Mouse (Mus musculus): ENCODE results near the gene Tlk2. TPM values are rescaled to one million over a fixed set of nuclear protein-coding genes. Genes with fewer than 3 reads are reported as not detected.

The Tlk2 gene
- polyA plus RNA-seq, 1 experiment from 2014 or later: 14.4 TPM

GRCm38 (mm10) chr11:105240991-105241390, 62.4 kb downstream of the Tlk2 start:
- no peaks in the 10 kb centered on the region for H3K4me1 ChIP-seq (ENCODE audit: insufficient read depth, low read depth, low read length)
- ATAC-seq: no peak
- DNase-seq (ENCODE audit: low spot score): peak; percentile 81
- H3K4me2 ChIP-seq (replicated peaks; ENCODE audit: low read depth, low read length): no peak overlapping the region
- peaks cover 5% of the 10 kb centered on the region; the same call in 1 of the 2 replicates for H3K36me3 ChIP-seq (ENCODE audit: insufficient read depth, low read length)
- no peak overlapping the region for H3K4me3 ChIP-seq (ENCODE audit: low read depth, low read length)
- H3K27me3 ChIP-seq (replicated peaks; ENCODE audit: insufficient read depth, low read length): no peaks in the 10 kb centered on the region
- no peaks in the 10 kb centered on the region for H3K9me3 ChIP-seq (ENCODE audit: low read length)
- TF ChIP-seq EP300 (IDR thresholded peaks at IDR 0.05): no peak
- TF ChIP-seq CTCF (IDR thresholded peaks at IDR 0.05): peak; percentile 67
- H3K9ac ChIP-seq (replicated peaks; ENCODE audit: low read depth): no peak overlapping the region
- no peak overlapping the region for H3K27ac ChIP-seq (ENCODE audit: low read length)

GRCm38 (mm10) chr11:105246369-105246768, 67.8 kb downstream of the Tlk2 start:
- H3K27ac ChIP-seq (ENCODE audit: low read length): peak overlapping the region; percentile 32; the same call in 1 of the 2 replicates
- H3K36me3 ChIP-seq (ENCODE audit: insufficient read depth, low read length): peaks cover 20% of the 10 kb centered on the region
- H3K27me3 ChIP-seq (replicated peaks; ENCODE audit: insufficient read depth, low read length): no peaks in the 10 kb centered on the region
- ATAC-seq (peak; percentile 75), DNase-seq (ENCODE audit: low spot score) (peak; percentile 72)
- TF ChIP-seq EP300 (IDR thresholded peaks at IDR 0.05) (peak; percentile 51; the same call in 1 of the 2 replicates), CTCF (IDR thresholded peaks at IDR 0.05) (no peak)
- WGBS: 47% methylated on average over 1 of the region's 1 CpGs
- H3K9me3 ChIP-seq (ENCODE audit: low read length): no peaks in the 10 kb centered on the region
- no peaks in the 10 kb centered on the region for H3K4me1 ChIP-seq (ENCODE audit: insufficient read depth, low read depth, low read length)
- no peak overlapping the region for H3K4me3 ChIP-seq (ENCODE audit: low read depth, low read length)
- H3K4me2 ChIP-seq (replicated peaks; ENCODE audit: low read depth, low read length): no peak overlapping the region
- H3K9ac ChIP-seq (replicated peaks; ENCODE audit: low read depth): no peak overlapping the region

- 62% methylated on average over 6 of the region's 6 CpGs for WGBS
- Histone ChIP-seq H3K27me3 (replicated peaks; ENCODE audit: insufficient read depth, low read length) (no peaks in the 10 kb centered on the region), H3K4me1 (ENCODE audit: insufficient read depth, low read depth, low read length) (no peaks in the 10 kb centered on the region), H3K4me2 (replicated peaks; ENCODE audit: low read depth, low read length) (no peak overlapping the region), H3K4me3 (ENCODE audit: low read depth, low read length) (no peak overlapping the region), H3K27ac (ENCODE audit: low read length) (peak overlapping the region; percentile 32; the same call in 1 of the 2 replicates), H3K9ac (replicated peaks; ENCODE audit: low read depth) (no peak overlapping the region), H3K9me3 (ENCODE audit: low read length) (no peaks in the 10 kb centered on the region), H3K36me3 (ENCODE audit: insufficient read depth, low read length) (peaks cover 23% of the 10 kb centered on the region)
- DNase-seq (ENCODE audit: low spot score) (peak; percentile 16), ATAC-seq (peak; percentile 57)
- TF ChIP-seq CTCF (IDR thresholded peaks at IDR 0.05): peak; percentile 27
- TF ChIP-seq EP300 (IDR thresholded peaks at IDR 0.05): no peak; the same call in 1 of the 2 replicates
Measured at GRCm38 (mm10) chr11:105246785-105247184, 68.2 kb downstream of the Tlk2 start.

GRCm38 (mm10) chr11:105247321-105247720, 68.7 kb downstream of the Tlk2 start:
- H3K9me3 ChIP-seq (ENCODE audit: low read length): no peaks in the 10 kb centered on the region
- H3K36me3 ChIP-seq (ENCODE audit: insufficient read depth, low read length): peaks cover 23% of the 10 kb centered on the region
- no peak overlapping the region for H3K9ac ChIP-seq (replicated peaks; ENCODE audit: low read depth)
- no peak overlapping the region for H3K4me3 ChIP-seq (ENCODE audit: low read depth, low read length)
- no peaks in the 10 kb centered on the region for H3K4me1 ChIP-seq (ENCODE audit: insufficient read depth, low read depth, low read length)
- peak; percentile 62 for ATAC-seq
- 62% methylated on average over 5 of the region's 5 CpGs for WGBS
- DNase-seq (ENCODE audit: low spot score): peak; percentile 58
- no peak for TF ChIP-seq EP300 (IDR thresholded peaks at IDR 0.05)
- H3K27me3 ChIP-seq (replicated peaks; ENCODE audit: insufficient read depth, low read length): no peaks in the 10 kb centered on the region
- H3K27ac ChIP-seq (ENCODE audit: low read length): peak overlapping the region; percentile 32; the same call in 1 of the 2 replicates
- no peak overlapping the region for H3K4me2 ChIP-seq (replicated peaks; ENCODE audit: low read depth, low read length)

GRCm38 (mm10) chr11:105259733-105260132, 81.1 kb downstream of the Tlk2 start:
- Histone ChIP-seq H3K9me3 (ENCODE audit: low read length) (no peaks in the 10 kb centered on the region), H3K4me3 (ENCODE audit: low read depth, low read length) (no peak overlapping the region), H3K4me1 (ENCODE audit: insufficient read depth, low read depth, low read length) (no peaks in the 10 kb centered on the region), H3K27ac (ENCODE audit: low read length) (peak overlapping the region; percentile 45; the same call in 1 of the 2 replicates), H3K4me2 (replicated peaks; ENCODE audit: low read depth, low read length) (no peak overlapping the region), H3K36me3 (ENCODE audit: insufficient read depth, low read length) (peaks cover 20% of the 10 kb centered on the region; the same call in 1 of the 2 replicates), H3K9ac (replicated peaks; ENCODE audit: low read depth) (no peak overlapping the region), H3K27me3 (replicated peaks; ENCODE audit: insufficient read depth, low read length) (no peaks in the 10 kb centered on the region)
- ATAC-seq (peak; percentile 35; the same call in 1 of the 2 replicates), DNase-seq (ENCODE audit: low spot score) (peak; percentile 62)
- no peak for TF ChIP-seq CTCF (IDR thresholded peaks at IDR 0.05)
- no peak for TF ChIP-seq EP300 (IDR thresholded peaks at IDR 0.05)
- 42% methylated on average over 2 of the region's 3 CpGs for WGBS

GRCm38 (mm10) chr11:105261116-105261515, 82.5 kb downstream of the Tlk2 start:
- Histone ChIP-seq H3K4me1 (ENCODE audit: insufficient read depth, low read depth, low read length) (no peaks in the 10 kb centered on the region), H3K27me3 (replicated peaks; ENCODE audit: insufficient read depth, low read length) (no peaks in the 10 kb centered on the region), H3K27ac (ENCODE audit: low read length) (no peak overlapping the region), H3K4me3 (ENCODE audit: low read depth, low read length) (no peak overlapping the region), H3K9me3 (ENCODE audit: low read length) (no peaks in the 10 kb centered on the region), H3K36me3 (ENCODE audit: insufficient read depth, low read length) (peaks cover 16% of the 10 kb centered on the region; the same call in 1 of the 2 replicates), H3K4me2 (replicated peaks; ENCODE audit: low read depth, low read length) (no peak overlapping the region), H3K9ac (replicated peaks; ENCODE audit: low read depth) (no peak overlapping the region)
- 85% methylated on average over 5 of the region's 5 CpGs for WGBS
- ATAC-seq (no peak), DNase-seq (ENCODE audit: low spot score) (no peak)
- no peak for TF ChIP-seq CTCF (IDR thresholded peaks at IDR 0.05)
- TF ChIP-seq EP300 (IDR thresholded peaks at IDR 0.05): no peak
